Mouse (Mus musculus): ENCODE data around the gene Hjurp. TPM values are rescaled to one million over a fixed set of nuclear protein-coding genes. Genes with fewer than 3 reads are reported as not detected.

Hjurp gene
- total and polyA plus RNA-seq, 3 experiments, result 59.4 to 103 (median 76.3) TPM

DNA sequence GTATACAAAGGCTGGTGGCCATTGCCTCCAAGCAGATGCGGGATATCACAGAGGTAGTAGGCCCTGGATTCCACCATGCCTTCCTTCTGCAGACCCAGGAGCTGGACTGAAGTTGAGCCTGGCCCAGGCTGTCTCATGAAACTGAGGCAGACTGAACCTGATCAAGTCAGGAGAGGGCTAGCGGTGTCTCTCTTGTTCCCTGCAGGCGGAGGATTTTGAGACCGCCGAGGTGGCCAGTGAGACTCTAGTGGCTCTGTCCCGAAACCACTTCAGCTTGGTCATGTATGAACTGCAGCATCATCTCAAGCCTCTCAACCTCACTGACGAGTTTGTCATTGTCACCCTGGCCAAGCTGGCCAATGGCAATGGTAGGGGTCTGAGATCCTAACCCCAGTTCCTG lies 47.0 kb downstream of the Hjurp start:
- no peak overlapping the region for H3K9ac ChIP-seq (ENCODE audit: control insufficient read depth, low read depth, low read length, poor library complexity, severe bottlenecking)
- TF ChIP-seq MYB (IDR thresholded peaks at IDR 0.05; ENCODE audit: low read depth, low read length) (no peak), MAZ (IDR thresholded peaks at IDR 0.05; ENCODE audit: low read depth, low read length) (no peak), RAD21 (IDR thresholded peaks at IDR 0.05; ENCODE audit: low read depth, low read length) (no peak), MXI1 (IDR thresholded peaks at IDR 0.05; ENCODE audit: low read depth, low read length) (no peak), POLR2AphosphoS5 (IDR thresholded peaks at IDR 0.05; ENCODE audit: borderline replicate concordance, low read depth, low read length) (no peak), POLR2A (IDR thresholded peaks at IDR 0.05; ENCODE audit: control insufficient read depth in 1 of 2, insufficient read depth in 1 of 2, low read depth in 1 of 2, low read length in 2 of 2, poor library complexity in 1 of 2) (no peak), NRF1 (IDR thresholded peaks at IDR 0.05; ENCODE audit: insufficient read depth, low read depth, low read length, poor library complexity, severe bottlenecking) (no peak), SIN3A (IDR thresholded peaks at IDR 0.05; ENCODE audit: low read length) (no peak), TAL1 (IDR thresholded peaks at IDR 0.05; ENCODE audit: low read length) (no peak), E2F4 (IDR thresholded peaks at IDR 0.05; ENCODE audit: borderline replicate concordance, low read depth, low read length) (no peak), JUND (IDR thresholded peaks at IDR 0.05; ENCODE audit: low read depth, low read length) (no peak)
- no peaks in the 10 kb centered on the region for H3K36me3 ChIP-seq (ENCODE audit: control insufficient read depth in 1 of 2, insufficient read depth in 2 of 2, low read length in 2 of 2)
- no peaks in the 10 kb centered on the region for H3K4me1 ChIP-seq (ENCODE audit: control insufficient read depth in 1 of 2, insufficient read depth in 2 of 2, low read length in 2 of 2)
- H3K79me2 ChIP-seq (ENCODE audit: control insufficient read depth, insufficient read depth, low read length, poor library complexity), result no peaks in the 10 kb centered on the region
- no peak for DNase-seq (ENCODE audit: low read depth, low spot score)
- H3K27ac ChIP-seq (ENCODE audit: control insufficient read depth, low read depth, low read length), result no peak overlapping the region
- no peaks in the 10 kb centered on the region for H3K9me3 ChIP-seq (replicated peaks; ENCODE audit: insufficient read depth, low read length)
- no peak overlapping the region for H3K4me3 ChIP-seq (ENCODE audit: control insufficient read depth in 1 of 2, insufficient read depth in 1 of 2, low read depth in 2 of 2, low read length in 2 of 2)
- H3K27me3 ChIP-seq (ENCODE audit: control insufficient read depth in 1 of 2, insufficient read depth in 2 of 2, low read length in 2 of 2), result no peaks in the 10 kb centered on the region

DNA sequence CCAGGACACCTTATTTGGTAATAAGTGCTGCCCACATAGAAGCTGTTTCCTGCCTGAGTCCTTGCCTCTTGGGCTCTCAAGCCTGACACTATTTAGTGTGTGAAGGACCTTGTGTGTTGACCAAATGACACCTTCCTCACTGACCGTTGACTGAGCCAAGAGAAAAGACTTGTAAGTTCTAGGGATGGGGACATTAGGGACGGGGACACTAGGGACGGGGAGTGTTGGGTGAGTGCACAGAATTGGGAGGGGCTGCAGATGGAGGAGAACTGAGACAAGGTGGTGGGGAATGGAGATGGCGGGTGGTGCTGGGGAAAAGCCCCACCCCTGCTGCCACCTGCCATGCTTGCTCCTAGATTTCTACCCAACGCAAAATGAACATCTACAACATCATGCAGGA lies 47.4 kb downstream of the Hjurp start:
- no peak overlapping the region for H3K27ac ChIP-seq (ENCODE audit: control insufficient read depth, low read depth, low read length)
- H3K36me3 ChIP-seq (ENCODE audit: control insufficient read depth in 1 of 2, insufficient read depth in 2 of 2, low read length in 2 of 2), result no peaks in the 10 kb centered on the region
- H3K79me2 ChIP-seq (ENCODE audit: control insufficient read depth, insufficient read depth, low read length, poor library complexity), result no peaks in the 10 kb centered on the region
- no peaks in the 10 kb centered on the region for H3K9me3 ChIP-seq (replicated peaks; ENCODE audit: insufficient read depth, low read length)
- H3K27me3 ChIP-seq (ENCODE audit: control insufficient read depth in 1 of 2, insufficient read depth in 2 of 2, low read length in 2 of 2), result no peaks in the 10 kb centered on the region
- no peaks in the 10 kb centered on the region for H3K4me1 ChIP-seq (ENCODE audit: control insufficient read depth in 1 of 2, insufficient read depth in 2 of 2, low read length in 2 of 2)
- H3K4me3 ChIP-seq (ENCODE audit: control insufficient read depth in 1 of 2, insufficient read depth in 1 of 2, low read depth in 2 of 2, low read length in 2 of 2), result no peak overlapping the region
- DNase-seq (ENCODE audit: low read depth, low spot score), result no peak
- no peak overlapping the region for H3K9ac ChIP-seq (ENCODE audit: control insufficient read depth, low read depth, low read length, poor library complexity, severe bottlenecking)
- 0 out of 2 replicates have a peak, but pooled peaks have one; percentile 1 for TF ChIP-seq TAL1 (IDR thresholded peaks at IDR 0.05; ENCODE audit: low read length)
- no peak for TF ChIP-seq NRF1 (IDR thresholded peaks at IDR 0.05; ENCODE audit: insufficient read depth, low read depth, low read length, poor library complexity, severe bottlenecking)

DNA sequence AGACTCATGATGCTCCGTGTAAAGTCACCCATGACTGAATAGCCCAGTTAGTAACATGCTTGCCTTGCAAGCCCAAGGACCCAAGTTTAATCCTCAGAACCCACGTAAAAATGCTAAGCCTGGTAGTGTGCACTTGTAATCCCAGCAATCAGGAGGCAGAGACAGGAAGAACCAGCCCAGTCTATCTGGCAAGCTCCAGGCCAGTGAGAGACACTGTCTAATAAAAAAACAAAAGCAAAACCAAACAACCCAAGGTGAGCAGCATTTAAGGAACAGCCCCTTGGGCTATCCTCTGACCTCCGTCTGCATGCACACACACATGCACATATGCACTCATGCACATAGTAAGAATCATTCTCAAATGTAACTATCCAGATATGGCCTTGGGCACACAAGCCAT lies 47.9 kb downstream of the Hjurp start:
- no peaks in the 10 kb centered on the region for H3K9me3 ChIP-seq (replicated peaks; ENCODE audit: insufficient read depth, low read length)
- H3K36me3 ChIP-seq (ENCODE audit: control insufficient read depth in 1 of 2, insufficient read depth in 2 of 2, low read length in 2 of 2), result no peaks in the 10 kb centered on the region
- H3K4me1 ChIP-seq (ENCODE audit: control insufficient read depth in 1 of 2, insufficient read depth in 2 of 2, low read length in 2 of 2), result no peaks in the 10 kb centered on the region
- no peak overlapping the region for H3K4me3 ChIP-seq (ENCODE audit: control insufficient read depth in 1 of 2, insufficient read depth in 1 of 2, low read depth in 2 of 2, low read length in 2 of 2)
- H3K9ac ChIP-seq (ENCODE audit: control insufficient read depth, low read depth, low read length, poor library complexity, severe bottlenecking), result no peak overlapping the region
- no peaks in the 10 kb centered on the region for H3K27me3 ChIP-seq (ENCODE audit: control insufficient read depth in 1 of 2, insufficient read depth in 2 of 2, low read length in 2 of 2)
- H3K79me2 ChIP-seq (ENCODE audit: control insufficient read depth, insufficient read depth, low read length, poor library complexity), result no peaks in the 10 kb centered on the region
- DNase-seq (ENCODE audit: low read depth, low spot score), result no peak
- no peak overlapping the region for H3K27ac ChIP-seq (ENCODE audit: control insufficient read depth, low read depth, low read length)
- TF ChIP-seq KAT2A (conservative IDR thresholded peaks at IDR 0.05; ENCODE audit: low read depth, low read length) (no peak), POLR2AphosphoS2 (IDR thresholded peaks at IDR 0.05; ENCODE audit: low read length) (no peak), TAL1 (IDR thresholded peaks at IDR 0.05; ENCODE audit: low read length) (0 out of 2 replicates have a peak, but pooled peaks have one; percentile 1), RAD21 (IDR thresholded peaks at IDR 0.05; ENCODE audit: low read depth, low read length) (no peak), TCF12 (IDR thresholded peaks at IDR 0.05; ENCODE audit: low read depth, low read length) (no peak), POLR2A (IDR thresholded peaks at IDR 0.05; ENCODE audit: control insufficient read depth in 1 of 2, insufficient read depth in 1 of 2, low read depth in 1 of 2, low read length in 2 of 2, poor library complexity in 1 of 2) (no peak)
